Mouse (Mus musculus) intestine, embryonic 15.5 days (tissue): ENCODE measurements at regions not wholly inside any gene's neighbourhood (a gene's known extent, or its start where the extent isn't known, plus 50 kb on each side); places are given as distances from the start of the nearest gene placed in this dataset.

Experiments
- ATAC-seq: fragments of 200-750 bp; cut with Nextera tagmentation; 2 replicates; pipeline ENCODE4 v1.8.0; 2017; ENCODE audit warnings: moderate TSS enrichment, moderate library complexity
- H3K27ac ChIP-seq: fragments of 300-500 bp; sonication (generic); 2 replicates; pipeline ENCODE4 v1.5.1; 2015; ENCODE audit warnings: mild to moderate bottlenecking, inconsistent platforms
- H3K27me3 ChIP-seq: fragments of 300-500 bp; sonication (generic); replicated peaks from 2 replicates; pipeline ENCODE4 v1.6.1; 2015; ENCODE audit warnings: inconsistent platforms
- H3K36me3 ChIP-seq: fragments of 300-500 bp; sonication (generic); 2 replicates; pipeline ENCODE4 v1.6.1; 2015; ENCODE audit warnings: inconsistent platforms
- H3K4me1 ChIP-seq: fragments of 300-500 bp; sonication (generic); replicated peaks from 2 replicates; pipeline ENCODE4 v1.6.1; 2015; ENCODE audit warnings: inconsistent platforms
- H3K4me2 ChIP-seq: fragments of 300-500 bp; sonication (generic); replicated peaks from 2 replicates; pipeline ENCODE4 v1.6.1; 2015; ENCODE audit warnings: mild to moderate bottlenecking, inconsistent platforms
- H3K4me3 ChIP-seq: fragments of 300-500 bp; sonication (generic); replicated peaks from 2 replicates; pipeline ENCODE4 v1.5.1; 2015; ENCODE audit warnings: inconsistent platforms
- H3K9ac ChIP-seq: fragments of 300-500 bp; sonication (generic); 2 replicates; pipeline ENCODE4 v1.6.1; 2015; ENCODE audit warnings: inconsistent platforms
- H3K9me3 ChIP-seq: fragments of 300-500 bp; sonication (generic); 2 replicates; pipeline ENCODE4 v1.6.1; 2016; ENCODE audit warnings: inconsistent platforms
- WGBS: fragments of 180-500 bp; shearing (Covaris S2); methylation state at CpG from one replicate; pipeline ENCODE4 v1.1.7; 2015; 5-methylcytosine and 5-hydroxymethylcytosine counted together

GRCm38 (mm10) chrX:10883729-10884464 is 169.1 kb downstream of the Mid1ip1 start:
- H3K9me3 ChIP-seq = no peaks in the 10 kb centered on the region
- H3K27ac ChIP-seq = no peak overlapping the region
- H3K4me1 ChIP-seq = no peaks in the 10 kb centered on the region
- no peak overlapping the region for H3K4me2 ChIP-seq
- H3K27me3 ChIP-seq = no peaks in the 10 kb centered on the region
- WGBS = 74% methylated on average over 11 of the region's 11 CpGs
- H3K36me3 ChIP-seq = no peaks in the 10 kb centered on the region
- H3K9ac ChIP-seq = no peak overlapping the region
- no peak for ATAC-seq
- no peak overlapping the region for H3K4me3 ChIP-seq

- no peak overlapping the region for H3K9ac ChIP-seq
- H3K36me3 ChIP-seq = no peaks in the 10 kb centered on the region
- no peak overlapping the region for H3K4me3 ChIP-seq
- H3K27me3 ChIP-seq = no peaks in the 10 kb centered on the region
- ATAC-seq = no peak
- no peak overlapping the region for H3K27ac ChIP-seq
- H3K4me2 ChIP-seq = no peak overlapping the region
- 78% methylated on average over 3 of the region's 3 CpGs for WGBS
- H3K4me1 ChIP-seq = no peaks in the 10 kb centered on the region
- no peaks in the 10 kb centered on the region for H3K9me3 ChIP-seq
Observed at GRCm38 (mm10) chrX:10892815-10893214, 178.0 kb downstream of the Mid1ip1 start.

GRCm38 (mm10) chrX:10896193-10896955 is 181.6 kb downstream of the Mid1ip1 start:
- Histone ChIP-seq H3K27ac (no peak overlapping the region), H3K9ac (no peak overlapping the region), H3K4me2 (no peak overlapping the region), H3K9me3 (no peaks in the 10 kb centered on the region), H3K4me3 (no peak overlapping the region), H3K36me3 (no peaks in the 10 kb centered on the region), H3K27me3 (no peaks in the 10 kb centered on the region), H3K4me1 (no peaks in the 10 kb centered on the region)
- 73% methylated on average over 5 of the region's 5 CpGs for WGBS
- no peak for ATAC-seq

GRCm38 (mm10) chrX:10902686-10903085 is 187.9 kb downstream of the Mid1ip1 start:
- 88% methylated on average over 4 of the region's 4 CpGs for WGBS

GRCm38 (mm10) chrX:10904072-10904471 is 189.3 kb downstream of the Mid1ip1 start:
- H3K36me3 ChIP-seq = no peaks in the 10 kb centered on the region
- H3K27me3 ChIP-seq = no peaks in the 10 kb centered on the region
- H3K4me3 ChIP-seq = no peak overlapping the region
- no peaks in the 10 kb centered on the region for H3K4me1 ChIP-seq
- 79% methylated on average over 6 of the region's 6 CpGs for WGBS
- ATAC-seq = peak; percentile 93
- H3K9me3 ChIP-seq = no peaks in the 10 kb centered on the region
- no peak overlapping the region for H3K27ac ChIP-seq
- no peak overlapping the region for H3K4me2 ChIP-seq
- H3K9ac ChIP-seq = no peak overlapping the region

More at GRCm38 (mm10) chrX:10902686-10903085, 187.9 kb downstream of the Mid1ip1 start:
- no peak for ATAC-seq
- Histone ChIP-seq H3K9ac (no peak overlapping the region), H3K27ac (no peak overlapping the region), H3K9me3 (no peaks in the 10 kb centered on the region), H3K36me3 (no peaks in the 10 kb centered on the region), H3K4me3 (no peak overlapping the region), H3K27me3 (no peaks in the 10 kb centered on the region), H3K4me1 (no peaks in the 10 kb centered on the region), H3K4me2 (no peak overlapping the region)

GRCm38 (mm10) chrX:10904889-10905288 is 190.1 kb downstream of the Mid1ip1 start:
- Histone ChIP-seq H3K9me3 (no peaks in the 10 kb centered on the region), H3K27ac (no peak overlapping the region), H3K4me3 (no peak overlapping the region), H3K4me2 (no peak overlapping the region), H3K27me3 (no peaks in the 10 kb centered on the region), H3K9ac (no peak overlapping the region), H3K36me3 (no peaks in the 10 kb centered on the region), H3K4me1 (no peaks in the 10 kb centered on the region)
- ATAC-seq = no peak
- WGBS = 60% methylated on average over 3 of the region's 3 CpGs

- WGBS = 87% methylated on average over 14 of the region's 14 CpGs
- H3K36me3 ChIP-seq = no peaks in the 10 kb centered on the region
- no peak for ATAC-seq
Observed at GRCm38 (mm10) chrX:10911127-10912061, 196.6 kb downstream of the Mid1ip1 start.

More at GRCm38 (mm10) chrX:10911127-10912061, 196.6 kb downstream of the Mid1ip1 start:
- Histone ChIP-seq H3K4me2 (no peak overlapping the region), H3K9me3 (no peaks in the 10 kb centered on the region), H3K27me3 (no peaks in the 10 kb centered on the region), H3K4me3 (no peak overlapping the region), H3K4me1 (no peaks in the 10 kb centered on the region), H3K27ac (no peak overlapping the region), H3K9ac (no peak overlapping the region)
